Mouse (Mus musculus): ENCODE measurements around the gene Vegfa.
"Not testable (repeated sequence)": the region's sequence is repeated elsewhere in the genome, so short reads cannot be mapped to it uniquely, and the experiment has no call there.

The Vegfa gene

GRCm38 (mm10) chr17:45998363-45998762 lies 33.8 kb downstream of the Vegfa start:
- no peak for DNase-seq (ENCODE audit: low read depth, low spot score)

GRCm38 (mm10) chr17:45996921-45997444 lies 35.2 kb downstream of the Vegfa start:
- no peak for DNase-seq (ENCODE audit: low read depth, low spot score)

- DNase-seq (ENCODE audit: low read depth, low spot score), result no peak
Observed at GRCm38 (mm10) chr17:45994281-45994817, 37.8 kb downstream of the Vegfa start.

- no peak for DNase-seq (ENCODE audit: low read depth, low spot score)
Observed at GRCm38 (mm10) chr17:45986915-45987314, 45.3 kb downstream of the Vegfa start.

GRCm38 (mm10) chr17:45986374-45986773 lies 45.8 kb downstream of the Vegfa start:
- DNase-seq (ENCODE audit: low read depth, low spot score), result no peak

- DNase-seq (ENCODE audit: low read depth, low spot score), result not testable (repeated sequence)
Observed at GRCm38 (mm10) chr17:45983185-45983584, 49.0 kb downstream of the Vegfa start.

GRCm38 (mm10) chr17:45981841-45982240 lies 50.3 kb downstream of the Vegfa start:
- no peak for DNase-seq (ENCODE audit: low read depth, low spot score)

GRCm38 (mm10) chr17:45979025-45979805 lies 53.0 kb downstream of the Vegfa start:
- DNase-seq (ENCODE audit: low read depth, low spot score), result no peak

GRCm38 (mm10) chr17:45974461-45974860 lies 57.7 kb downstream of the Vegfa start:
- DNase-seq (ENCODE audit: low read depth, low spot score), result no peak

- no peak for DNase-seq (ENCODE audit: low read depth, low spot score)
Observed at GRCm38 (mm10) chr17:45973214-45973613, 59.0 kb downstream of the Vegfa start.

GRCm38 (mm10) chr17:45972405-45972804 lies 59.8 kb downstream of the Vegfa start:
- no peak for DNase-seq (ENCODE audit: low read depth, low spot score)

GRCm38 (mm10) chr17:45971800-45972199 lies 60.4 kb downstream of the Vegfa start:
- DNase-seq (ENCODE audit: low read depth, low spot score), result no peak

- DNase-seq (ENCODE audit: low read depth, low spot score), result no peak
Observed at GRCm38 (mm10) chr17:45970741-45971550, 61.2 kb downstream of the Vegfa start.

GRCm38 (mm10) chr17:45969596-45969995 lies 62.6 kb downstream of the Vegfa start:
- no peak for DNase-seq (ENCODE audit: low read depth, low spot score)

GRCm38 (mm10) chr17:45968341-45968740 lies 63.8 kb downstream of the Vegfa start:
- no peak for DNase-seq (ENCODE audit: low read depth, low spot score)
